Mouse (Mus musculus) left cerebral cortex, postnatal 25 days (tissue): ENCODE data around the gene Nme7. TPM values are rescaled to one million over a fixed set of nuclear protein-coding genes. Genes with fewer than 3 reads are reported as not detected.

ENCODE experiments used
- DNase-seq, 2 experiments: peaks; one replicate each; pipeline ENCODE4 v3.0.0; 2022; ENCODE audit warnings: low spot score in 2 of 2, mixed read lengths in 1 of 2
- intact Hi-C: fragments of 180-260 bp; cut with DNase I; formaldehyde crosslinking; loops from one replicate; pipeline ENCODE4 v1.15.1; 2025
- total RNA-seq, 2 experiments: library from RNA; stranded (reverse); gene quantifications; 2 replicates each; pipeline ENCODE4 v1.2.3; 2021

The Nme7 gene
- total RNA-seq, 2 experiments from 2014 or later: 22.4 to 24.7 TPM

- intact Hi-C loops: loop anchor here (2.0 to 5.0 kb wide), 4 partner anchors 120 to 804 kb away; no protein-coding TSS in a partner anchor
These were observed 13.3 kb downstream of the Nme7 start for GRCm38 (mm10) chr1:164317261-164317660.

DNA sequence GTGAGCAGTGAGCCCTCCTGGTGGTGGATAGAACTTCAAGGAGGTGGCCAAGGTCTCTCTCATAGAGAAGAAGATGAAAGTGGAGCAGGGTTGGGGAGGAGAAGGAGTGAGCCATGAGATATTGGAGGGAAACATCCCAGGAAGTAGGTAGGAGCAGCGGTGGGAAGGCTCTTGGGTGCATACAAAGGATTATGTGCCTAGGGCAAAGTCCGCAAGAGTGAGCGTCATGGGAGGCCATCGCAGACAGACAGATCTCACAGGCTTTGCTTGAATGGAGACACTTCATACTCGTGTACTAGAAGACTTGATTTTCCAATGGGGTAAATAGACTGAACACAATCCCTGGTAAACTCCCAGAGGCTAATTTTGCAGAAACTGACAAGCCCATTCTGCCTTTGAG lies 14.6 kb downstream of the Nme7 start:
- intact Hi-C loops: loop anchor here (5.0 kb wide), 2 partner anchors 119 to 719 kb away; no protein-coding TSS in a partner anchor

More at GRCm38 (mm10) chr1:164317261-164317660, 13.3 kb downstream of the Nme7 start:
- no peak for DNase-seq

DNA sequence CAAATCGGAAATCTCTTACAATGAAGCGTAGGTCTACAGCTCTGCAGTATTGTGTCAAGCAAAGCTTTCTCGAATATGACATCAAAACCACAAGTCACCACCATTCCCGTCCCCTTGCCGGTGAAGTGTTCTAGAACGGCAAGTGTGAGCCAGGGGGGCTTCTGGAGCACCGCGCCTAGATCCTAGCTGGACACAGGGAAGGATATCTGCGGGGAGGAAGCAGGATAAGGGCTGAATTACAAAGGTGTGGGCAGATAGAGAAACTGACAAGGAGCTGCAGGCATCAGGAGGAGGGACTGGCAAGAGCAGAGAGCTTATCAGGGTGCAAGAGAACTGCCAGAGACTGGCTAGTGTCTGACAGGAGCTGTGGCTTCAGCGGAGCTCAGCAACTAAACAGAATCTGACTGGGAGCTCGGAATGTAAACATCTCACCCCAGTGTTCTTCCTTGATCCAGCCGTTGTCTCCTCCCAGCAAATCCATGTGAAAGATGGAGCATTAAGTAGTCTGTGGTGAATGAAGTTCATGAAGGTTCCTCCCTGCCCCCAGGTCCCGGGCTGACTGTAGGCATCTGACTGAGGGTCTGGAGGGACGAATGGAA lies 15.7 kb downstream of the Nme7 start:
- intact Hi-C loops: loop anchor here (5.0 kb wide), 2 partner anchors 118 to 718 kb away; no protein-coding TSS in a partner anchor
- no peak for DNase-seq

More for the DNA sequence above, 14.6 kb downstream of the Nme7 start:
- no peak for DNase-seq

GRCm38 (mm10) chr1:164320731-164321130 lies 16.8 kb downstream of the Nme7 start:
- intact Hi-C loops: no loop called here
- DNase-seq: peak in 1 of 2 experiments; percentile 60

DNA sequence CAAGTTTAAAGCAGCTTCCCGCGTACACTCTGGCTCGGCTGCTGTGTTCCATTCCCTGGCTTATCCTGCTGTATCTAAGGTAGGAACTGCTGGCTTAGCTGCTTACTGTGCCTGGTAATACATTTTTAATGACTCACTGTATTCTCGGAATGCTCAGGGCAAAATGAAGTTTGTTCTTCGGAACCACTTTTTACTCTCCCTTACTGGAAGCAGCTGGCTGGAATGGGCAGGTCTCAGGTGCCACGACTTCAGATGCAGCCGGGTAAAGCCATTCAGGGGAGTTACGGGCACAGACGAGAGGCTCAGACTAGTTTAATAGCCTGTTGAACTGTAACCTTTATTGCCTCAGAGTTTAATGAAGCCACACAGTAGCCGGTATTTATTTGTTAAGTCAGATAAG lies 17.5 kb downstream of the Nme7 start:
- DNase-seq: no peak
- intact Hi-C loops: no loop called here

GRCm38 (mm10) chr1:164322987-164323650 lies 19.2 kb downstream of the Nme7 start:
- no peak for DNase-seq
- intact Hi-C loops: no loop called here

GRCm38 (mm10) chr1:164324221-164324620 lies 20.3 kb downstream of the Nme7 start:
- DNase-seq: no peak
- intact Hi-C loops: no loop called here

GRCm38 (mm10) chr1:164324878-164325277 lies 21.0 kb downstream of the Nme7 start:
- intact Hi-C loops: no loop called here
- DNase-seq: no peak

- DNase-seq: peak; percentile 60 to 76
- intact Hi-C loops: no loop called here
These were observed 22.8 kb downstream of the Nme7 start for GRCm38 (mm10) chr1:164326600-164327155.

DNA sequence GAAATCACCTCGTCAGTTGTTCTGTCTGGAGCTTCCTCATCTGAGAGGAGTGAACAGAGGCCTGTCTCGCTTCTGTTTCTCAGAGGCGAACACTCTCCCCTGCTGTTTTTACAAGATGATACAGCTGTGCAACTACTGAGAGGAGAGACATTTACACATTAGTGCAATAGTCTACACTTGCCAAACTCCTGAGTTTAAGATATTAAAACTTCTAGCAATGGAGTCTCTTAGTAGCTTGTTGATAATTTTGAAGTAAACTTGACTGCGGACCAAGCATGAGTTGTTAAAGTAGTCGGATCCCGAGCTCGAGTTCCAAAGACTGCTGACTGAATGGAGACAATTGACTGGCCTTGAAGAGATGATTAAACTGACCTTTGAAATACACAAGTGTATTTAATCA lies 23.8 kb downstream of the Nme7 start:
- DNase-seq: no peak
- intact Hi-C loops: no loop called here

- intact Hi-C loops: no loop called here
- DNase-seq: no peak
These were observed 28.6 kb downstream of the Nme7 start for GRCm38 (mm10) chr1:164332559-164332958.

DNA sequence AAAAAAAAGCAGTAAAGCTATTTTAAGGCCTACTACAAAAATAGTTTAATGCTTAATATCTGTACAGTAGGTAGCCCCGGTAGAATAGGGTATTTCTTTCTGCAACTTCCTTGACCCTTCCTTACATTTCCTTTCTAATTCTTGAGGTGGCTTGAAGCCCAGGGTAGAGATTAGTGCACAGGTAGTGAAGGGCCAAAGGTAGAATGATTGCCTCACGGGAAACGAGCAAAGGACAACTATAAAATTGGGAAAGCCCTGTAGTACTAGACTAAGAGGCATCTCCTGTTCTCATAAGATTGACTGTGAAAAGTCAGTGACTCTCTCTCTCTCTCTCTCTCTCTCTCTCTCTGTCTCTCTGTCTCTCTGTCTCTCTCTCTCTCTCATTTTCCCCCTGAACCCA lies 31.5 kb downstream of the Nme7 start:
- no peak for DNase-seq
- intact Hi-C loops: no loop called here

- intact Hi-C loops: no loop called here
- DNase-seq: peak in 1 of 2 experiments; percentile 88
These were observed 31.9 kb downstream of the Nme7 start for GRCm38 (mm10) chr1:164335846-164336245.

GRCm38 (mm10) chr1:164342161-164342560 lies 38.2 kb downstream of the Nme7 start:
- no peak for DNase-seq
- intact Hi-C loops: no loop called here

DNA sequence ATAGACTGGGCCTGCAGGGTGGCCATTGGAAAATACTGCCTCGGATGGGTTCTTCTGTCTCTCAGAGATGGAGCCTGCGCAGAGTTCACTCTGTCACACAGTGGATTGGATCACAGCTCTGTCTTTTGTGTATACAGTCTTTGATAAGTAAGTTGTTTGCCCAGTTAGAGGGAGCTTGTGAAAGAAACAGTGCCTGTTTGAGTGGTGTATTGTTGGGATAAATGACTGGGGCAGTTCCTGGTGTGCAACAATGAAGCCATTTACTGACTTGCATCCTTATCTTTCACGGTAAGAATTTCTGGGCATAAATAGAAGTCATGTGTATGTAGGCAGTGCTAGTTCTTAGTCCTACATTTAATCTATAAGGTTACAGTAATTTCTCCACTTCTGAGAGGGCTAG lies 49.5 kb downstream of the Nme7 start:
- no peak for DNase-seq
- intact Hi-C loops: no loop called here

DNA sequence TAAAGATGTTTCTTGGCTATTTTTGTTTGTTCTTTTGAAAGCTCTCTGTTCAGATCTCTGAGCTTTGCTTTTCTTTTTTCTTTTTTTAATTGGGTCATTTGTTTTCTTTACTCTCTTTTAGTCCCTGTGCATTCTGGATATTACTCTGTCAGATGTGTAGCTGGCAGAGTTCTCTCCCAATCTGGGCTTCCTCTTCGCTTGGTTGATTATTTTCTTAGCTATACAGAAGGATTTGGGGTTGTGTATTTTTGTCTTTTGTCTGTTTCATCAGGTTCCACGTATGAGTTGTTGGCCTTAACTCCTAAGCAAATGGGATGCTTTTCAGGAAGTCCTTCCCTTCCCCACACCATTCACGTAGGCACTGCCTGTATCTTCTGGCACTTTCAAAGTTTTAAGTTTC lies 54.1 kb downstream of the Nme7 start:
- no peak for DNase-seq
- intact Hi-C loops: no loop called here

GRCm38 (mm10) chr1:164361997-164362396 lies 58.1 kb downstream of the Nme7 start:
- DNase-seq: no peak
- intact Hi-C loops: no loop called here

GRCm38 (mm10) chr1:164366156-164367128 lies 62.5 kb downstream of the Nme7 start:
- peak; percentile 75 to 85 for DNase-seq
- intact Hi-C loops: loop anchor here (5.0 kb wide), 2 partner anchors 71 to 671 kb away; no protein-coding TSS in a partner anchor

DNA sequence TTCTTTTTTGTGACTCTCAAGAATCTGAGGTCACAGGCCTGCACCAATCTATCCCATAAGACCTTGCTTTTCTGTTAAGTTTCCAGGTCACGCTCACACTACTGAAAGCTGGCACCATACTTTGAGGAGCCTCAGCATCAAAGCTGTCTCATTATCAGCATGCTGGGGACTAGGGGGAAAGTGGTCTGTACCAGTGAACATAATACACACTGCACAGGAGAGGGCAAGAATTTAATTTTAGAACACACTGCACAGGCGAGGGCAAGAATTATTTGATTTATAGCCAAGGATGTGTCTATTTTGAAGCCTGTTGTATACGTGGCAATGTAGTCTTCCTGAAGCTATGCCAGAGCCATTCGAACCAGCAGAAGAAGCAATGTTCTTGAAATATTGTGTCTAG lies 64.2 kb downstream of the Nme7 start:
- intact Hi-C loops: loop anchor here (5.0 kb wide), 2 partner anchors 69 to 669 kb away; no protein-coding TSS in a partner anchor
- no peak for DNase-seq

DNA sequence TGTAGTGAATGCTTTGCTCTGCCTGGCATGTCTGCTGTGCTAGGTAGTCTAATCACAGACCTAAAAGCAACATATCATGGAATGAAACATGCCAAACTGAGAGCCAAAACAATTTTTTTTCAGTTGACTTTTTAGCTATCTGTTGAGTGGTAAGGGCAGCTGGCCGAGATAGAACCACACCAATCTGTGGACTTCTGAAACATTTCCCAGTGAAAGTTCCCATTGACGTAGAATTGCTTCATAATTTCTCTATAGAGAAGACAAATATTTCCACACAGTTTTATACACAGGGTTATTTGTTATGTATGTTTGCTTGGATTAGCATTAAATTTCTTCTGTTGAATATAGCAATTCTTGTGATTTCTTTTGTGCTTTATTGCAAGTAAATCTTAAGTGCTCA lies 65.9 kb downstream of the Nme7 start:
- intact Hi-C loops: loop anchor here (5.0 kb wide), 2 partner anchors 68 to 668 kb away; no protein-coding TSS in a partner anchor
- DNase-seq: no peak
